Mouse (Mus musculus) heart, embryonic 15.5 days (tissue): Measurements from ENCODE around the gene Ywhag. TPM values are rescaled to one million over a fixed set of nuclear protein-coding genes. Genes with fewer than 3 reads are reported as not detected.

Experiments
- ATAC-seq: fragments of 200-750 bp; cut with Nextera tagmentation; replicated peaks from 2 replicates; pipeline ENCODE4 v1.8.0; 2017; ENCODE audit warnings: low read depth, moderate TSS enrichment; ENCODE audit not compliant: insufficient number of reproducible peaks, insufficient read depth, low FRiP score
- H3K27ac ChIP-seq: fragments of 300-500 bp; sonication (generic); 2 replicates; pipeline ENCODE4 v1.5.1; 2015; ENCODE audit warnings: mild to moderate bottlenecking, inconsistent platforms
- H3K27me3 ChIP-seq: fragments of 300-500 bp; sonication (generic); 2 replicates; pipeline ENCODE4 v1.6.1; 2015; ENCODE audit warnings: inconsistent platforms
- H3K36me3 ChIP-seq: fragments of 300-500 bp; sonication (generic); 2 replicates; pipeline ENCODE4 v1.6.1; 2015; ENCODE audit warnings: mild to moderate bottlenecking, inconsistent platforms
- H3K4me1 ChIP-seq: fragments of 300-500 bp; sonication (generic); replicated peaks from 2 replicates; pipeline ENCODE4 v1.6.1; 2015; ENCODE audit warnings: inconsistent platforms
- H3K4me2 ChIP-seq: fragments of 300-500 bp; sonication (generic); 2 replicates; pipeline ENCODE4 v1.6.1; 2015; ENCODE audit warnings: inconsistent platforms, mild to moderate bottlenecking, moderate library complexity
- H3K4me3 ChIP-seq: fragments of 300-500 bp; sonication (generic); 2 replicates; pipeline ENCODE4 v1.5.1; 2015; ENCODE audit warnings: mild to moderate bottlenecking, inconsistent platforms
- H3K9ac ChIP-seq: fragments of 300-500 bp; sonication (generic); 2 replicates; pipeline ENCODE4 v1.6.1; 2015; ENCODE audit warnings: mild to moderate bottlenecking, inconsistent platforms
- H3K9me3 ChIP-seq: fragments of 300-500 bp; sonication (generic); replicated peaks from 2 replicates; pipeline ENCODE4 v1.6.1; 2016; ENCODE audit warnings: inconsistent platforms
- WGBS: fragments of 180-500 bp; shearing (Covaris S2); methylation state at CpG from one replicate; pipeline ENCODE4 v1.1.7; 2015; ENCODE audit warnings: mixed read lengths; 5-methylcytosine and 5-hydroxymethylcytosine counted together
- polyA plus RNA-seq: library from polyadenylated mRNA; unstranded; fragments of >200 nt; fragmentation: Nextera tagmentation; extraction: Ambion mirVana; gene quantifications from 2 replicates; pipeline ENCODE4 v1.2.1, GENCODE M21; 2015

The Ywhag gene
- polyA plus RNA-seq, 1 experiment from 2014 or later: 150 TPM

GRCm38 (mm10) chr5:135950710-135951412 lies 16.4 kb upstream of the Ywhag start:
- no peaks in the 10 kb centered on the region for H3K36me3 ChIP-seq
- no peaks in the 10 kb centered on the region for H3K27me3 ChIP-seq
- WGBS: 80% methylated on average over 11 of the region's 11 CpGs
- no peak overlapping the region for H3K4me2 ChIP-seq
- no peaks in the 10 kb centered on the region for H3K9me3 ChIP-seq
- no peak overlapping the region for H3K9ac ChIP-seq
- peaks cover 6% of the 10 kb centered on the region for H3K4me1 ChIP-seq
- ATAC-seq: no peak
- H3K27ac ChIP-seq: no peak overlapping the region
- H3K4me3 ChIP-seq: no peak overlapping the region

GRCm38 (mm10) chr5:135946621-135947020 lies 12.2 kb upstream of the Ywhag start:
- ATAC-seq: no peak
- Histone ChIP-seq H3K9ac (no peak overlapping the region), H3K27me3 (no peaks in the 10 kb centered on the region), H3K4me2 (peak overlapping the region; percentile 48; the same call in 1 of the 2 replicates), H3K9me3 (no peaks in the 10 kb centered on the region), H3K36me3 (no peaks in the 10 kb centered on the region), H3K4me3 (no peak overlapping the region), H3K27ac (no peak overlapping the region), H3K4me1 (peaks cover 10% of the 10 kb centered on the region)
- WGBS: 74% methylated on average over 5 of the region's 5 CpGs

- 0 out of 2 replicates have a peak overlapping the region, but pooled peaks have one; percentile 2 for H3K4me3 ChIP-seq
- 33% methylated on average over 10 of the region's 10 CpGs for WGBS
Measured at GRCm38 (mm10) chr5:135945916-135946408, 11.5 kb upstream of the Ywhag start.

GRCm38 (mm10) chr5:135942710-135943109 lies 8.3 kb upstream of the Ywhag start:
- ATAC-seq: no peak
- H3K4me3 ChIP-seq: no peak overlapping the region
- H3K9ac ChIP-seq: no peak overlapping the region
- H3K9me3 ChIP-seq: no peaks in the 10 kb centered on the region
- 69% methylated on average over 6 of the region's 6 CpGs for WGBS
- H3K36me3 ChIP-seq: no peaks in the 10 kb centered on the region
- peaks cover 10% of the 10 kb centered on the region for H3K4me1 ChIP-seq
- H3K4me2 ChIP-seq: no peak overlapping the region
- no peak overlapping the region for H3K27ac ChIP-seq
- no peaks in the 10 kb centered on the region for H3K27me3 ChIP-seq

More at GRCm38 (mm10) chr5:135945916-135946408, 11.5 kb upstream of the Ywhag start:
- peak; percentile 58; the same call in 1 of the 2 replicates for ATAC-seq
- Histone ChIP-seq H3K27ac (peak overlapping the region; percentile 51), H3K27me3 (no peaks in the 10 kb centered on the region), H3K4me2 (peak overlapping the region; percentile 48), H3K4me1 (peaks cover 10% of the 10 kb centered on the region), H3K36me3 (no peaks in the 10 kb centered on the region), H3K9ac (no peak overlapping the region), H3K9me3 (no peaks in the 10 kb centered on the region)

- 40% methylated on average over 5 of the region's 5 CpGs for whole genome bisulfite sequencing
- no peaks in the 10 kb centered on the region for H3K9me3 ChIP-seq
- no peak overlapping the region for H3K4me3 ChIP-seq
- H3K4me1 ChIP-seq: peaks cover under 1% of the 10 kb centered on the region
- 0 out of 2 replicates have a peak, but pooled peaks have one; percentile 27 for ATAC-seq
- H3K27ac ChIP-seq: no peak overlapping the region
- no peaks in the 10 kb centered on the region for H3K36me3 ChIP-seq
- no peaks in the 10 kb centered on the region for H3K27me3 ChIP-seq
- H3K9ac ChIP-seq: no peak overlapping the region
- no peak overlapping the region for H3K4me2 ChIP-seq
Measured at GRCm38 (mm10) chr5:135940587-135940986, 6.2 kb upstream of the Ywhag start.

GRCm38 (mm10) chr5:135935641-135936190 lies 1.3 kb upstream of the Ywhag start:
- Histone ChIP-seq H3K36me3 (peaks cover 16% of the 10 kb centered on the region; the same call in 1 of the 2 replicates), H3K9me3 (no peaks in the 10 kb centered on the region), H3K4me2 (no peak overlapping the region), H3K4me1 (peaks cover 27% of the 10 kb centered on the region), H3K4me3 (no peak overlapping the region), H3K27ac (no peak overlapping the region), H3K9ac (no peak overlapping the region), H3K27me3 (no peaks in the 10 kb centered on the region)
- WGBS: 72% methylated on average over 6 of the region's 6 CpGs
- no peak for ATAC-seq

GRCm38 (mm10) chr5:135935176-135935523 lies 734 bp upstream of the Ywhag start:
- Histone ChIP-seq H3K27ac (peak overlapping the region; percentile 99), H3K4me2 (peak overlapping the region; percentile 74), H3K36me3 (peaks cover 21% of the 10 kb centered on the region), H3K4me3 (peak overlapping the region; percentile 100), H3K9me3 (no peaks in the 10 kb centered on the region), H3K27me3 (no peaks in the 10 kb centered on the region), H3K9ac (peak overlapping the region; percentile 91), H3K4me1 (peaks cover 29% of the 10 kb centered on the region)
- 54% methylated on average over 7 of the region's 7 CpGs for WGBS
- ATAC-seq: no peak

GRCm38 (mm10) chr5:135933900-135934441 lies 445 bp downstream of the Ywhag start:
- WGBS: under 1% methylated on average over 35 of the region's 35 CpGs
- Histone ChIP-seq H3K27me3 (no peaks in the 10 kb centered on the region), H3K4me3 (peak overlapping the region; percentile 100), H3K36me3 (peaks cover 33% of the 10 kb centered on the region), H3K9me3 (no peaks in the 10 kb centered on the region), H3K9ac (peak overlapping the region; percentile 91), H3K4me2 (peak overlapping the region; percentile 74), H3K4me1 (peaks cover 33% of the 10 kb centered on the region), H3K27ac (peak overlapping the region; percentile 99)
- peak; percentile 47 for ATAC-seq

- ATAC-seq: no peak
- 5% methylated on average over 12 of the region's 12 CpGs for WGBS
- Histone ChIP-seq H3K4me1 (peaks cover 34% of the 10 kb centered on the region), H3K4me3 (peak overlapping the region; percentile 100), H3K4me2 (peak overlapping the region; percentile 74), H3K9me3 (no peaks in the 10 kb centered on the region), H3K36me3 (peaks cover 35% of the 10 kb centered on the region), H3K9ac (peak overlapping the region; percentile 91), H3K27me3 (no peaks in the 10 kb centered on the region), H3K27ac (peak overlapping the region; percentile 99)
Measured at GRCm38 (mm10) chr5:135933222-135933899, 1.1 kb downstream of the Ywhag start.

- Histone ChIP-seq H3K4me2 (peak overlapping the region; percentile 36; the same call in 1 of the 2 replicates), H3K4me3 (peak overlapping the region; percentile 21; the same call in 1 of the 2 replicates)
Measured at GRCm38 (mm10) chr5:135932359-135932758, 2.1 kb downstream of the Ywhag start.

GRCm38 (mm10) chr5:135931526-135931925 lies 2.9 kb downstream of the Ywhag start:
- H3K4me1 ChIP-seq: peaks cover 34% of the 10 kb centered on the region
- H3K36me3 ChIP-seq: peaks cover 40% of the 10 kb centered on the region
- no peak overlapping the region for H3K9ac ChIP-seq
- no peak overlapping the region for H3K4me3 ChIP-seq
- 70% methylated on average over 9 of the region's 9 CpGs for WGBS
- H3K27ac ChIP-seq: no peak overlapping the region
- ATAC-seq: no peak
- H3K27me3 ChIP-seq: no peaks in the 10 kb centered on the region
- H3K9me3 ChIP-seq: no peaks in the 10 kb centered on the region
- H3K4me2 ChIP-seq: 0 out of 2 replicates have a peak overlapping the region, but pooled peaks have one; percentile 3

More at GRCm38 (mm10) chr5:135932359-135932758, 2.1 kb downstream of the Ywhag start:
- H3K27me3 ChIP-seq: no peaks in the 10 kb centered on the region
- H3K9me3 ChIP-seq: no peaks in the 10 kb centered on the region
- no peak for ATAC-seq
- H3K4me1 ChIP-seq: peaks cover 34% of the 10 kb centered on the region
- peaks cover 35% of the 10 kb centered on the region for H3K36me3 ChIP-seq
- H3K27ac ChIP-seq: no peak overlapping the region
- no peak overlapping the region for H3K9ac ChIP-seq
- 57% methylated on average over 2 of the region's 2 CpGs for WGBS
